Mouse (Mus musculus) liver, adult 2 months (tissue): Measurements from ENCODE around the gene Akt3.

Experiments
- CTCF ChIP-seq: fragments of 200-500 bp; IDR thresholded peaks from 2 replicates; pipeline ENCODE4 v1.5.1; 2011; ENCODE audit warnings: low read depth, low read length, control low read depth
- POLR2A ChIP-seq: fragments of 200-500 bp; IDR thresholded peaks from 2 replicates; pipeline ENCODE4 v1.6.1; 2011; ENCODE audit warnings: low read length, control low read depth; ENCODE audit not compliant: insufficient read depth; ENCODE audit errors: extremely low read depth

DNA sequence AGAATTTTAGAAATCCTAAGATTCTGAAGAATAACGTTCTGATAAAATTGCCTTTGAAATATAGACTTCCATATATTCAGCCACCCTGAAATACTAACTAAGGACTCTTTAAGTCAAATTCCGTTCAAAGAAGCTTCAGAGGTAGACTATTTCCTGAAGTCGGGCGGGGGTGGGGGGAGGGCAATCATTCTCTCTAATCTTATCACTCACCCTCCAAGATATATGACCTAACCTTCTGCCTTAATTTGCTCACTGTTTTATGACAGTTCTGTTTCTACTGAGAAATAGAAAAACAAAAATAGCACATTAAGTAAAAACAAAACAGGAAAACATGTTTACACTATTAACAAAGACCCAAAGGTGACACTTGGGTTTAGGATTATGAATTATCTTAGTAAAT is 169.0 kb downstream of the Akt3 start:
- no peak for TF ChIP-seq CTCF
- no peak for TF ChIP-seq POLR2A
